Comparison of ENCODE assay signal across 23 mouse cellular contexts in genomic region chr1:94803722-94804121, GRCm38 (mm10).
A peak's percentile ranks its signal among the peaks of the same experiment; 100 is the strongest.
DNase-seq lines count a peak whose midpoint lies in the region; ATAC-seq and TF ChIP-seq lines count a peak whose summit lies in the region.
"Had no signal": no experiment of that assay in that cellular context is flagged by ENCODE, and none has a peak within 500 bp of the region (broad histone marks: within the 10 kb centered on the region; RNA-seq: fewer than 3 reads in every experiment).

No protein-coding gene starts in this region.

- peaks cover 4% of the 10 kb centered on the region for H3K9me3 ChIP-seq in G1E (replicated peaks)
- no peaks in the 10 kb centered on the region for H3K9me3 ChIP-seq in MEL (replicated peaks; ENCODE audit: insufficient read depth, low read length)
- no peaks in the 10 kb centered on the region for H3K9me3 ChIP-seq in forebrain, embryonic 14.5 days (replicated peaks; ENCODE audit: control insufficient read depth, low read length)

- H3K4me1 ChIP-seq in G1E (ENCODE audit: insufficient read depth, low read depth, low read length) (no peaks in the 10 kb centered on the region), MEL (ENCODE audit: control insufficient read depth in 1 of 2, insufficient read depth in 2 of 2, low read length in 2 of 2) (peaks cover 0 to 4% of the 10 kb centered on the region in 2 experiments; a peak in 2 of 4 replicates)
- H3K4me1 ChIP-seq in forebrain, embryonic 14.5 days (ENCODE audit: control insufficient read depth, insufficient read depth, low read length): no peaks in the 10 kb centered on the region

- no peak for DNase-seq in G1E (ENCODE audit: low spot score)
- DNase-seq in MEL (ENCODE audit: low read depth, low spot score): no peak
- no peak for DNase-seq in forebrain, embryonic 14.5 days (ENCODE audit: low spot score)
- no peak for DNase-seq in neural tube, embryonic 10.5 days (ENCODE audit: extremely low spot score, low spot score)
- DNase-seq in right cerebral cortex, adult 18-20 months: no peak
- DNase-seq: adrenal gland, adult 2 months; adrenal gland, adult 8-10 months; adrenal gland, postnatal 10 days; adrenal gland, postnatal 14 days; adrenal gland, postnatal 25 days; adrenal gland, postnatal 36 days; B cell, adult 2 months; cerebellum, adult 11 months; cerebellum, adult 11-12 months; cerebellum, adult 18-20 months; cerebellum, adult 2 months had no signal

- H3K4me2 ChIP-seq in forebrain, embryonic 14.5 days (ENCODE audit: low read length): no peak overlapping the region

- H3K9ac ChIP-seq in MEL (ENCODE audit: control insufficient read depth, low read depth, low read length, poor library complexity, severe bottlenecking): no peak overlapping the region
- H3K9ac ChIP-seq in forebrain, embryonic 14.5 days (ENCODE audit: low read length): no peak overlapping the region

- TF ChIP-seq CTCF in G1E (IDR thresholded peaks at IDR 0.05; ENCODE audit: low read depth, low read length) (no peak), MEL (IDR thresholded peaks at IDR 0.05 in 2 of 3, conservative IDR thresholded peaks at IDR 0.05 in 1 of 3; ENCODE audit: control insufficient read depth in 1 of 3, insufficient read depth in 1 of 3, low read depth in 2 of 3, low read length in 3 of 3, poor library complexity in 1 of 3, severe bottlenecking in 1 of 3) (no peak)

- H3K4me3 ChIP-seq in G1E (ENCODE audit: low read depth, low read length): no peak overlapping the region
- no peak overlapping the region for H3K4me3 ChIP-seq in MEL (ENCODE audit: control insufficient read depth in 1 of 2, insufficient read depth in 1 of 2, low read depth in 2 of 2, low read length in 2 of 2)
- H3K4me3 ChIP-seq in forebrain, embryonic 14.5 days (ENCODE audit: low read depth, low read length): no peak overlapping the region

- H3K27me3 ChIP-seq in G1E (ENCODE audit: insufficient read depth, low read length) (no peaks in the 10 kb centered on the region), MEL (ENCODE audit: control insufficient read depth in 1 of 2, insufficient read depth in 2 of 2, low read length in 2 of 2) (no peaks in the 10 kb centered on the region)
- H3K27me3 ChIP-seq in forebrain, embryonic 14.5 days (replicated peaks; ENCODE audit: control insufficient read depth, insufficient read depth, low read length): no peaks in the 10 kb centered on the region
- H3K27me3 ChIP-seq: CH12.LX, Patski had no signal

- peak in 1 of 2 experiments; percentile 18; a peak in 1 of 4 replicates for TF ChIP-seq EP300 in MEL (IDR thresholded peaks at IDR 0.05; ENCODE audit: low read depth in 1 of 2, low read length in 2 of 2)

- H3K27ac ChIP-seq in MEL (ENCODE audit: control insufficient read depth, low read depth, low read length): no peak overlapping the region
- H3K27ac ChIP-seq in forebrain, embryonic 14.5 days (ENCODE audit: low read depth, low read length): no peak overlapping the region

- no peak for TF ChIP-seq RAD21 in MEL (IDR thresholded peaks at IDR 0.05; ENCODE audit: low read depth, low read length)

- no peaks in the 10 kb centered on the region for H3K79me2 ChIP-seq in MEL (ENCODE audit: control insufficient read depth, insufficient read depth, low read length, poor library complexity)

- H3K36me3 ChIP-seq in G1E (replicated peaks) (no peaks in the 10 kb centered on the region), MEL (ENCODE audit: control insufficient read depth in 1 of 2, insufficient read depth in 2 of 2, low read length in 2 of 2) (peaks cover 0 to 6% of the 10 kb centered on the region in 2 experiments; a peak in 2 of 4 replicates)
- no peaks in the 10 kb centered on the region for H3K36me3 ChIP-seq in forebrain, embryonic 14.5 days (ENCODE audit: control insufficient read depth, insufficient read depth, low read length)

- TF ChIP-seq POLR2A in MEL (IDR thresholded peaks at IDR 0.05; ENCODE audit: control insufficient read depth in 1 of 2, insufficient read depth in 1 of 2, low read depth in 1 of 2, low read length in 2 of 2, poor library complexity in 1 of 2): no peak

- ATAC-seq in G1E (ENCODE audit: extremely low read depth, insufficient number of reproducible peaks, low FRiP score, poor library complexity, severe bottlenecking): peak; percentile 72
- 0 out of 2 replicates have a peak, but pooled peaks have one; percentile 26 for ATAC-seq in megakaryocyte progenitor cell, adult 5-6 weeks (replicated peaks; ENCODE audit: poor library complexity)
- ATAC-seq in megakaryocyte-erythroid progenitor cell, adult 5-6 weeks (replicated peaks; ENCODE audit: low FRiP score, low TSS enrichment, poor library complexity, severe bottlenecking): peak; percentile 63
- ATAC-seq in forebrain, embryonic 14.5 days: no peak
- ATAC-seq in monocyte, adult 5-6 weeks (replicated peaks; ENCODE audit: insufficient number of reproducible peaks, low FRiP score, low TSS enrichment, poor library complexity, severe bottlenecking): no peak
- ATAC-seq: activated CD4-positive, CD25-positive, alpha-beta regulatory T cell, adult 4 months; CD4-positive, CD25-positive, alpha-beta regulatory T cell, adult 4 months; Patski had no signal

TF ChIP-seq in MEL, 35 proteins besides CTCF, POLR2A, EP300 and RAD21:
- TF ChIP-seq CHD1 (IDR thresholded peaks at IDR 0.05; ENCODE audit: low read depth, low read length): no peak
- no peak for TF ChIP-seq HCFC1 (IDR thresholded peaks at IDR 0.05; ENCODE audit: low read depth, low read length)
- peak; percentile 47; the same call in 1 of the 2 replicates for TF ChIP-seq GATA1 (IDR thresholded peaks at IDR 0.05; ENCODE audit: low read depth, low read length)
TF ChIP-seq in MEL: peak in this region for 1.

Comparison
In these comparisons a context has a peak if more than half of its experiments do, and no peak if none do; other contexts are left out.
1. ATAC-seq: peak in G1E (single experiment), megakaryocyte progenitor cell, adult 5-6 weeks (single experiment) and megakaryocyte-erythroid progenitor cell, adult 5-6 weeks (single experiment); none in forebrain, embryonic 14.5 days (single experiment) and monocyte, adult 5-6 weeks (single experiment).